Mouse (Mus musculus): ENCODE results near the gene Klhl31. TPM values are rescaled to one million over a fixed set of nuclear protein-coding genes. Genes with fewer than 3 reads are reported as not detected.

The Klhl31 gene
- polyA plus RNA-seq, 1 experiment from 2014 or later, result 0.03 TPM

- H3K4me2 ChIP-seq, result no peak overlapping the region
- H3K27me3 ChIP-seq, result no peaks in the 10 kb centered on the region
- H3K27ac ChIP-seq, result no peak overlapping the region
- H3K9me3 ChIP-seq (replicated peaks), result no peaks in the 10 kb centered on the region
- 0 out of 2 replicates have a peak, but pooled peaks cover 3% of the 10 kb centered on the region for H3K4me1 ChIP-seq
- H3K36me3 ChIP-seq (ENCODE audit: poor library complexity, severe bottlenecking), result no peaks in the 10 kb centered on the region
- peak; percentile 74 for ATAC-seq
- H3K4me3 ChIP-seq, result no peak overlapping the region
- H3K9ac ChIP-seq, result no peak overlapping the region
- WGBS, result 13% methylated on average over 7 of the region's 7 CpGs
These were observed 28.5 kb upstream of the Klhl31 start for GRCm38 (mm10) chr9:77607840-77608239.

- H3K27ac ChIP-seq, result no peak overlapping the region
- no peaks in the 10 kb centered on the region for H3K36me3 ChIP-seq (ENCODE audit: poor library complexity, severe bottlenecking)
- H3K27me3 ChIP-seq, result no peaks in the 10 kb centered on the region
- no peak overlapping the region for H3K4me2 ChIP-seq
- peak; percentile 48; the same call in 1 of the 2 replicates for ATAC-seq
- no peaks in the 10 kb centered on the region for H3K9me3 ChIP-seq (replicated peaks)
- H3K4me3 ChIP-seq, result no peak overlapping the region
- no peak overlapping the region for H3K9ac ChIP-seq
- no peaks in the 10 kb centered on the region for H3K4me1 ChIP-seq
These were observed 25.5 kb upstream of the Klhl31 start for GRCm38 (mm10) chr9:77610811-77611210.

GRCm38 (mm10) chr9:77612349-77612748 lies 24.0 kb upstream of the Klhl31 start:
- no peaks in the 10 kb centered on the region for H3K27me3 ChIP-seq
- no peaks in the 10 kb centered on the region for H3K36me3 ChIP-seq (ENCODE audit: poor library complexity, severe bottlenecking)
- 69% methylated on average over 4 of the region's 4 CpGs for WGBS
- no peaks in the 10 kb centered on the region for H3K9me3 ChIP-seq (replicated peaks)
- H3K4me2 ChIP-seq, result no peak overlapping the region
- no peak overlapping the region for H3K27ac ChIP-seq
- H3K9ac ChIP-seq, result no peak overlapping the region
- no peak for ATAC-seq
- H3K4me1 ChIP-seq, result no peaks in the 10 kb centered on the region
- H3K4me3 ChIP-seq, result no peak overlapping the region

GRCm38 (mm10) chr9:77615868-77616267 lies 20.4 kb upstream of the Klhl31 start:
- Histone ChIP-seq H3K4me3 (no peak overlapping the region), H3K9me3 (replicated peaks) (no peaks in the 10 kb centered on the region), H3K4me1 (peaks cover 6% of the 10 kb centered on the region; the same call in 1 of the 2 replicates), H3K9ac (no peak overlapping the region), H3K36me3 (ENCODE audit: poor library complexity, severe bottlenecking) (no peaks in the 10 kb centered on the region), H3K27me3 (no peaks in the 10 kb centered on the region), H3K4me2 (no peak overlapping the region), H3K27ac (no peak overlapping the region)
- no peak for ATAC-seq
- 76% methylated on average over 4 of the region's 4 CpGs for WGBS

- Histone ChIP-seq H3K4me2 (no peak overlapping the region), H3K9ac (no peak overlapping the region), H3K4me3 (no peak overlapping the region), H3K36me3 (ENCODE audit: poor library complexity, severe bottlenecking) (no peaks in the 10 kb centered on the region), H3K4me1 (peaks cover 6% of the 10 kb centered on the region; the same call in 1 of the 2 replicates), H3K27me3 (no peaks in the 10 kb centered on the region), H3K9me3 (replicated peaks) (no peaks in the 10 kb centered on the region), H3K27ac (no peak overlapping the region)
- WGBS, result 63% methylated on average over 4 of the region's 4 CpGs
- ATAC-seq, result no peak
These were observed 19.5 kb upstream of the Klhl31 start for GRCm38 (mm10) chr9:77616796-77617195.

GRCm38 (mm10) chr9:77617751-77618150 lies 18.5 kb upstream of the Klhl31 start:
- 88% methylated on average over 6 of the region's 6 CpGs for WGBS
- Histone ChIP-seq H3K4me2 (no peak overlapping the region), H3K4me1 (peaks cover 6% of the 10 kb centered on the region; the same call in 1 of the 2 replicates), H3K36me3 (ENCODE audit: poor library complexity, severe bottlenecking) (no peaks in the 10 kb centered on the region), H3K9me3 (replicated peaks) (no peaks in the 10 kb centered on the region), H3K27ac (no peak overlapping the region), H3K9ac (no peak overlapping the region), H3K4me3 (no peak overlapping the region), H3K27me3 (no peaks in the 10 kb centered on the region)
- ATAC-seq, result no peak

GRCm38 (mm10) chr9:77618392-77618791 lies 17.9 kb upstream of the Klhl31 start:
- Histone ChIP-seq H3K9me3 (replicated peaks) (no peaks in the 10 kb centered on the region), H3K36me3 (ENCODE audit: poor library complexity, severe bottlenecking) (no peaks in the 10 kb centered on the region), H3K4me1 (peaks cover 6% of the 10 kb centered on the region; the same call in 1 of the 2 replicates), H3K4me2 (no peak overlapping the region), H3K27me3 (no peaks in the 10 kb centered on the region), H3K27ac (no peak overlapping the region), H3K4me3 (no peak overlapping the region), H3K9ac (no peak overlapping the region)
- ATAC-seq, result no peak
- 81% methylated on average over 2 of the region's 2 CpGs for WGBS

- 88% methylated on average over 6 of the region's 6 CpGs for WGBS
- ATAC-seq, result peak; percentile 45; the same call in 1 of the 2 replicates
These were observed 16.2 kb upstream of the Klhl31 start for GRCm38 (mm10) chr9:77620077-77620476.

GRCm38 (mm10) chr9:77620482-77620881 lies 15.8 kb upstream of the Klhl31 start:
- WGBS, result 29% methylated on average over 2 of the region's 2 CpGs
- no peak overlapping the region for H3K4me3 ChIP-seq
- no peaks in the 10 kb centered on the region for H3K36me3 ChIP-seq (ENCODE audit: poor library complexity, severe bottlenecking)
- H3K4me2 ChIP-seq, result no peak overlapping the region
- H3K4me1 ChIP-seq, result peaks cover 6% of the 10 kb centered on the region; the same call in 1 of the 2 replicates
- ATAC-seq, result peak; percentile 68
- H3K27me3 ChIP-seq, result no peaks in the 10 kb centered on the region
- H3K27ac ChIP-seq, result no peak overlapping the region
- no peaks in the 10 kb centered on the region for H3K9me3 ChIP-seq (replicated peaks)
- no peak overlapping the region for H3K9ac ChIP-seq

More at GRCm38 (mm10) chr9:77620077-77620476, 16.2 kb upstream of the Klhl31 start:
- Histone ChIP-seq H3K4me3 (no peak overlapping the region), H3K4me2 (no peak overlapping the region), H3K9me3 (replicated peaks) (no peaks in the 10 kb centered on the region), H3K27ac (no peak overlapping the region), H3K36me3 (ENCODE audit: poor library complexity, severe bottlenecking) (no peaks in the 10 kb centered on the region), H3K4me1 (peaks cover 6% of the 10 kb centered on the region; the same call in 1 of the 2 replicates), H3K27me3 (no peaks in the 10 kb centered on the region), H3K9ac (no peak overlapping the region)

- Histone ChIP-seq H3K4me1 (peaks cover 6% of the 10 kb centered on the region; the same call in 1 of the 2 replicates), H3K27me3 (no peaks in the 10 kb centered on the region), H3K9me3 (replicated peaks) (no peaks in the 10 kb centered on the region), H3K4me3 (no peak overlapping the region), H3K9ac (no peak overlapping the region), H3K36me3 (ENCODE audit: poor library complexity, severe bottlenecking) (no peaks in the 10 kb centered on the region), H3K4me2 (no peak overlapping the region), H3K27ac (no peak overlapping the region)
- peak; percentile 70 for ATAC-seq
- 4% methylated on average over 1 of the region's 1 CpGs for WGBS
These were observed 13.4 kb upstream of the Klhl31 start for GRCm38 (mm10) chr9:77622874-77623273.

GRCm38 (mm10) chr9:77623318-77624050 lies 12.8 kb upstream of the Klhl31 start:
- no peak overlapping the region for H3K9ac ChIP-seq
- H3K27ac ChIP-seq, result no peak overlapping the region
- H3K4me2 ChIP-seq, result no peak overlapping the region
- peaks cover 6% of the 10 kb centered on the region; the same call in 1 of the 2 replicates for H3K4me1 ChIP-seq
- H3K36me3 ChIP-seq (ENCODE audit: poor library complexity, severe bottlenecking), result no peaks in the 10 kb centered on the region
- ATAC-seq, result no peak
- no peaks in the 10 kb centered on the region for H3K9me3 ChIP-seq (replicated peaks)
- no peaks in the 10 kb centered on the region for H3K27me3 ChIP-seq
- 93% methylated on average over 6 of the region's 6 CpGs for WGBS
- H3K4me3 ChIP-seq, result no peak overlapping the region

- 88% methylated on average over 5 of the region's 5 CpGs for WGBS
- H3K27ac ChIP-seq, result no peak overlapping the region
- H3K9me3 ChIP-seq (replicated peaks), result no peaks in the 10 kb centered on the region
These were observed 12.1 kb upstream of the Klhl31 start for GRCm38 (mm10) chr9:77624171-77624570.

More at GRCm38 (mm10) chr9:77624171-77624570, 12.1 kb upstream of the Klhl31 start:
- Histone ChIP-seq H3K9ac (no peak overlapping the region), H3K27me3 (no peaks in the 10 kb centered on the region), H3K36me3 (ENCODE audit: poor library complexity, severe bottlenecking) (no peaks in the 10 kb centered on the region), H3K4me1 (peaks cover 6% of the 10 kb centered on the region; the same call in 1 of the 2 replicates), H3K4me2 (no peak overlapping the region), H3K4me3 (no peak overlapping the region)
- no peak for ATAC-seq

Measured in forebrain, embryonic 13.5 days (tissue).